Mouse (Mus musculus) lung, adult 2 months (tissue): ENCODE results near the gene Mprip. TPM values are rescaled to one million over a fixed set of nuclear protein-coding genes. Genes with fewer than 3 reads are reported as not detected.

ENCODE experiments used
- DNase-seq: peaks from one replicate; pipeline ENCODE4 v3.0.0; 2022
- H3K4me1 ChIP-seq: fragments of 200-500 bp; 2 replicates; pipeline ENCODE4 v1.6.1; 2011; ENCODE audit warnings: low read length; ENCODE audit not compliant: control insufficient read depth, insufficient read depth
- H3K4me3 ChIP-seq: fragments of 200-500 bp; replicated peaks from 2 replicates; pipeline ENCODE3; 2011; ENCODE audit warnings: low read depth, mild to moderate bottlenecking, control low read depth, low read length; ENCODE audit errors: extremely low read depth
- CTCF ChIP-seq: fragments of 200-500 bp; IDR thresholded peaks from 2 replicates; pipeline ENCODE4 v1.5.1; 2011; ENCODE audit warnings: mild to moderate bottlenecking, low read length, control low read depth; ENCODE audit not compliant: insufficient read depth
- POLR2A ChIP-seq: fragments of 200-500 bp; IDR thresholded peaks from 2 replicates; pipeline ENCODE4 v1.6.1; 2011; ENCODE audit warnings: low read depth, mild to moderate bottlenecking, control low read depth, low read length, borderline replicate concordance; ENCODE audit errors: extremely low read depth
- WGBS: fragments of 180-500 bp; shearing (Covaris S2); methylation state at CpG from one replicate; pipeline ENCODE4 v1.1.7; 2018; 5-methylcytosine and 5-hydroxymethylcytosine counted together
- polyA plus RNA-seq: library from polyadenylated mRNA; depleted of rRNA; stranded (reverse); fragments of >200 nt; gene quantifications from 2 replicates; pipeline ENCODE4 v1.2.3, GENCODE M21; 2012

Mprip gene
- polyA plus RNA-seq, 1 experiment: 239 TPM

GRCm38 (mm10) chr11:59633037-59633436 lies 28.1 kb upstream of the Mprip start:
- no peak overlapping the region for H3K4me3 ChIP-seq
- DNase-seq: peak; percentile 72
- peaks cover 7% of the 10 kb centered on the region for H3K4me1 ChIP-seq
- no peak for TF ChIP-seq POLR2A
- peak; percentile 93 for TF ChIP-seq CTCF
- 18% methylated on average over 5 of the region's 5 CpGs for WGBS

GRCm38 (mm10) chr11:59634001-59634660 lies 27.0 kb upstream of the Mprip start:
- Histone ChIP-seq H3K4me3 (no peak overlapping the region), H3K4me1 (peaks cover 7% of the 10 kb centered on the region)
- TF ChIP-seq POLR2A (no peak), CTCF (no peak)
- 46% methylated on average over 7 of the region's 7 CpGs for WGBS
- peak; percentile 46 for DNase-seq

- DNase-seq: no peak
- TF ChIP-seq CTCF (no peak), POLR2A (no peak)
- no peak overlapping the region for H3K4me3 ChIP-seq
- 65% methylated on average over 9 of the region's 9 CpGs for WGBS
- H3K4me1 ChIP-seq: peaks cover 9% of the 10 kb centered on the region
Measured at GRCm38 (mm10) chr11:59635251-59635795, 25.8 kb upstream of the Mprip start.

GRCm38 (mm10) chr11:59635821-59636694 lies 25.0 kb upstream of the Mprip start:
- DNase-seq: peak; percentile 59
- peaks cover 9% of the 10 kb centered on the region for H3K4me1 ChIP-seq
- TF ChIP-seq CTCF: no peak
- TF ChIP-seq POLR2A: no peak
- H3K4me3 ChIP-seq: no peak overlapping the region
- 61% methylated on average over 12 of the region's 12 CpGs for WGBS

GRCm38 (mm10) chr11:59636695-59637414 lies 24.2 kb upstream of the Mprip start:
- no peak overlapping the region for H3K4me3 ChIP-seq
- H3K4me1 ChIP-seq: peaks cover 9% of the 10 kb centered on the region
- TF ChIP-seq CTCF (no peak), POLR2A (no peak)
- no peak for DNase-seq
- 49% methylated on average over 7 of the region's 7 CpGs for WGBS

GRCm38 (mm10) chr11:59639957-59640643 lies 21.0 kb upstream of the Mprip start:
- WGBS: 59% methylated on average over 4 of the region's 4 CpGs
- no peak overlapping the region for H3K4me3 ChIP-seq
- TF ChIP-seq POLR2A (no peak), CTCF (no peak)
- H3K4me1 ChIP-seq: peaks cover 8% of the 10 kb centered on the region
- DNase-seq: no peak

GRCm38 (mm10) chr11:59641227-59641626 lies 19.9 kb upstream of the Mprip start:
- 32% methylated on average over 5 of the region's 5 CpGs for WGBS
- DNase-seq: no peak

GRCm38 (mm10) chr11:59642420-59642819 lies 18.7 kb upstream of the Mprip start:
- H3K4me3 ChIP-seq: no peak overlapping the region
- DNase-seq: no peak
- 87% methylated on average over 8 of the region's 8 CpGs for WGBS
- no peak for TF ChIP-seq POLR2A
- no peak for TF ChIP-seq CTCF
- peaks cover 5% of the 10 kb centered on the region for H3K4me1 ChIP-seq

More at GRCm38 (mm10) chr11:59641227-59641626, 19.9 kb upstream of the Mprip start:
- no peak for TF ChIP-seq POLR2A
- TF ChIP-seq CTCF: peak; percentile 57
- no peak overlapping the region for H3K4me3 ChIP-seq
- H3K4me1 ChIP-seq: peaks cover 8% of the 10 kb centered on the region

- 50% methylated on average over 7 of the region's 7 CpGs for WGBS
- DNase-seq: peak; percentile 49
- TF ChIP-seq POLR2A: no peak
- no peak for TF ChIP-seq CTCF
- peaks cover 5% of the 10 kb centered on the region for H3K4me1 ChIP-seq
- H3K4me3 ChIP-seq: peak overlapping the region; percentile 39
Measured at GRCm38 (mm10) chr11:59645036-59645435, 16.1 kb upstream of the Mprip start.
